Mouse (Mus musculus) liver, adult 10 weeks (tissue): ENCODE data around the gene Ccser1. TPM values are rescaled to one million over a fixed set of nuclear protein-coding genes. Genes with fewer than 3 reads are reported as not detected.

Experiments
- polyA plus RNA-seq: library from polyadenylated mRNA; stranded (reverse); fragments of 350-450 nt; fragmentation: Illumina TruSeq; extraction: RNeasy Lipid Tissue Mini Kit (QIAGEN cat#74804); gene quantifications from one replicate; pipeline ENCODE4 v1.2.3, GENCODE M21; 2014; ENCODE audit warnings: low read depth, low replicate concordance

The Ccser1 gene
- polyA plus RNA-seq: not detected

GRCm38 (mm10) chr6:61179949-61180755 is at the start of gene Ccser1:
Gene Ccser1 (plus strand): TSS chr6:61180324.

